Mouse (Mus musculus) MEL (cell line): ENCODE measurements around the gene Erg.

Source experiments
- CHD1 ChIP-seq: IDR thresholded peaks from 2 replicates; pipeline ENCODE4 v1.6.1; 2012; ENCODE audit warnings: low read depth, mild to moderate bottlenecking, inconsistent platforms, low read length, improper control_type of control experiment
- CTCF ChIP-seq, 3 experiments: IDR thresholded peaks in 2 of 3; conservative IDR thresholded peaks in 1 of 3; 2 replicates each; pipeline ENCODE4 v1.5.1; 2011 to 2012; ENCODE audit warnings: low read length in 3 of 3, low read depth in 2 of 3, mild to moderate bottlenecking in 2 of 3, improper control_type of control experiment in 1 of 3, inconsistent platforms in 1 of 3, mixed read lengths in 1 of 3, moderate library complexity in 1 of 3; ENCODE audit not compliant: control insufficient read depth in 1 of 3, insufficient read depth in 1 of 3, poor library complexity in 1 of 3, severe bottlenecking in 1 of 3
- EP300 ChIP-seq, 2 experiments: IDR thresholded peaks; 2 replicates each; pipeline ENCODE4 v1.6.1; 2011; ENCODE audit warnings: improper control_type of control experiment in 2 of 2, low read length in 2 of 2, low read depth in 1 of 2, mild to moderate bottlenecking in 1 of 2
- GABPA ChIP-seq: IDR thresholded peaks from 2 replicates; pipeline ENCODE4 v1.6.1; 2012; ENCODE audit warnings: low read depth, mild to moderate bottlenecking, inconsistent platforms, low read length, improper control_type of control experiment, moderate library complexity
- MAX ChIP-seq: IDR thresholded peaks from 2 replicates; pipeline ENCODE4 v1.6.1; 2011; ENCODE audit warnings: low read length, improper control_type of control experiment
- MEF2A ChIP-seq: IDR thresholded peaks from 2 replicates; pipeline ENCODE4 v1.6.1; 2014; ENCODE audit warnings: low read depth, mild to moderate bottlenecking, inconsistent platforms, low read length, improper control_type of control experiment; ENCODE audit not compliant: poor library complexity, insufficient replicate concordance, severe bottlenecking; ENCODE audit errors: extremely low read depth
- MYC ChIP-seq: IDR thresholded peaks from 2 replicates; pipeline ENCODE4 v1.6.1; 2011; ENCODE audit warnings: low read depth, mild to moderate bottlenecking, low read length, improper control_type of control experiment, moderate library complexity
- POLR2A ChIP-seq, 2 experiments: IDR thresholded peaks; 2 replicates each; pipeline ENCODE4 v1.6.1; 2011 to 2012; ENCODE audit warnings: low read length in 2 of 2, mild to moderate bottlenecking in 2 of 2, control low read depth in 1 of 2, improper control_type of control experiment in 1 of 2, low read depth in 1 of 2, moderate library complexity in 1 of 2; ENCODE audit not compliant: control insufficient read depth in 1 of 2, insufficient read depth in 1 of 2, poor library complexity in 1 of 2
- POLR2AphosphoS2 ChIP-seq: IDR thresholded peaks from 2 replicates; pipeline ENCODE4 v1.6.1; 2011; ENCODE audit warnings: low read length, improper control_type of control experiment
- UBTF ChIP-seq: IDR thresholded peaks from 2 replicates; pipeline ENCODE4 v1.6.1; 2012; ENCODE audit warnings: low read depth, mild to moderate bottlenecking, inconsistent platforms, low read length, improper control_type of control experiment, moderate library complexity, borderline replicate concordance; ENCODE audit not compliant: insufficient read depth
- USF1 ChIP-seq: IDR thresholded peaks from 2 replicates; pipeline ENCODE4 v1.6.1; 2014; ENCODE audit warnings: low read depth, mild to moderate bottlenecking, inconsistent platforms, low read length, improper control_type of control experiment, moderate library complexity
- ZC3H11A ChIP-seq: IDR thresholded peaks from 2 replicates; pipeline ENCODE4 v1.6.1; 2012; ENCODE audit warnings: low read depth, mild to moderate bottlenecking, inconsistent platforms, low read length, improper control_type of control experiment
- ZKSCAN1 ChIP-seq: IDR thresholded peaks from 2 replicates; pipeline ENCODE4 v1.6.1; 2012; ENCODE audit warnings: low read depth, mild to moderate bottlenecking, inconsistent platforms, low read length, improper control_type of control experiment, moderate library complexity
- ZMIZ1 ChIP-seq: IDR thresholded peaks from 2 replicates; pipeline ENCODE4 v1.6.1; 2012; ENCODE audit warnings: low read depth, mild to moderate bottlenecking, inconsistent platforms, low read length, improper control_type of control experiment, moderate library complexity

DNA sequence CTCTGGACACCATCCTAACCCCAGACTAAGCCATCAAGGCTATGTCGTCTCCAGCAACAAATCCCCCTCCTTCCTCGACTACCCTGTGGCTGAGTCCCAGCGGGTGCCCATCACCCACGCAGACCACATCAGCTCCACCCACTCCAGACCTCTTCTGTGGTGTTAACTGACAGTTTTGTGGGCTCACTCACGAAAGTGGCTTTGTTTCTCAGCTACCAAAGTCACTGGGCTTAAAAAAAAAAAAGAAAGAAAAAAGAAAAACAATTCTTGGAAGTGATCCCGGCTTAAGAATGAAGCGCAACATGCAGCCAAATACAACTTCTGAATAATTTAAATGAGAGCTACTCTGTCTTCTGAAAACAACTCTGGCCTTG, 11.2 kb upstream of the Erg start:
- TF ChIP-seq EP300 (IDR thresholded peaks at IDR 0.05; ENCODE audit: low read depth in 1 of 2, low read length in 2 of 2) = no peak
- TF ChIP-seq CTCF (IDR thresholded peaks at IDR 0.05 in 2 of 3, conservative IDR thresholded peaks at IDR 0.05 in 1 of 3; ENCODE audit: control insufficient read depth in 1 of 3, insufficient read depth in 1 of 3, low read depth in 2 of 3, low read length in 3 of 3, poor library complexity in 1 of 3, severe bottlenecking in 1 of 3) = no peak
- TF ChIP-seq MAX = no peak
- no peak for TF ChIP-seq MYC
- TF ChIP-seq USF1 = no peak
- no peak for TF ChIP-seq POLR2A (IDR thresholded peaks at IDR 0.05; ENCODE audit: control insufficient read depth in 1 of 2, insufficient read depth in 1 of 2, low read depth in 1 of 2, low read length in 2 of 2, poor library complexity in 1 of 2)
- no peak for TF ChIP-seq ZKSCAN1
- TF ChIP-seq UBTF = no peak
- TF ChIP-seq ZC3H11A = no peak
- no peak for TF ChIP-seq GABPA
- no peak for TF ChIP-seq POLR2AphosphoS2
- TF ChIP-seq MEF2A = no peak
- TF ChIP-seq ZMIZ1 = no peak
- TF ChIP-seq CHD1 = no peak
